Mouse (Mus musculus) lung, adult 2 months (tissue): ENCODE results near the gene Mpc1. TPM values are rescaled to one million over a fixed set of nuclear protein-coding genes. Genes with fewer than 3 reads are reported as not detected.

Experiments used
- DNase-seq: peaks from one replicate; pipeline ENCODE4 v3.0.0; 2022
- H3K4me1 ChIP-seq: fragments of 200-500 bp; 2 replicates; pipeline ENCODE4 v1.6.1; 2011; ENCODE audit warnings: low read length; ENCODE audit not compliant: control insufficient read depth, insufficient read depth
- H3K4me3 ChIP-seq: fragments of 200-500 bp; replicated peaks from 2 replicates; pipeline ENCODE3; 2011; ENCODE audit warnings: low read depth, mild to moderate bottlenecking, control low read depth, low read length; ENCODE audit errors: extremely low read depth
- CTCF ChIP-seq: fragments of 200-500 bp; IDR thresholded peaks from 2 replicates; pipeline ENCODE4 v1.5.1; 2011; ENCODE audit warnings: mild to moderate bottlenecking, low read length, control low read depth; ENCODE audit not compliant: insufficient read depth
- POLR2A ChIP-seq: fragments of 200-500 bp; IDR thresholded peaks from 2 replicates; pipeline ENCODE4 v1.6.1; 2011; ENCODE audit warnings: low read depth, mild to moderate bottlenecking, control low read depth, low read length, borderline replicate concordance; ENCODE audit errors: extremely low read depth
- WGBS: fragments of 180-500 bp; shearing (Covaris S2); methylation state at CpG from one replicate; pipeline ENCODE4 v1.1.7; 2018; 5-methylcytosine and 5-hydroxymethylcytosine counted together
- polyA plus RNA-seq: library from polyadenylated mRNA; depleted of rRNA; stranded (reverse); fragments of >200 nt; gene quantifications from 2 replicates; pipeline ENCODE4 v1.2.3, GENCODE M21; 2012

Mpc1 gene
- polyA plus RNA-seq, 1 experiment, result 103 TPM

DNA sequence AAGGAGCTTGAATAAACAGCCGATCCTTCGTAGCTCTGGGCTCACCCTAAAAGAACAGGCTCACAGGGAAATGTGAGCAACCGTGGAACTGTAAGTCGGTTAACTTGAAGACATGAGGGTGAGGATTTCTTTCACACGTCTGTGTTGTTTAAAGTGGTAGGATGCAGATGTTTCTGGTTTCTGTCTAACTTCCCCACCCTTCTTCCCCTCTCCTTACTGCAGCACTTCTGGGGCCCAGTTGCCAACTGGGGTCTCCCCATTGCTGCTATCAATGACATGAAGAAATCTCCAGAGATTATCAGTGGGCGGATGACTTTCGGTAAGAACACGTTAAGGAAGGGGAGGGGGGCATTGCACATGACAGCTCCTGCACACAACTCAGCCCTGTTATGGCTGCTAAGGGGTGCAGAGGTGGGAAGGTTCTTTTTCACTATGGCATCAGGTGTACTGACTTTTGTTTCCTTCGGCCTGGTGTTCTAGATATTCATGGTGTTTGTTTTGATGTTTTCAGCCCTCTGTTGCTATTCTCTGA, 13.7 kb downstream of the Mpc1 start:
- Histone ChIP-seq H3K4me3 (no peak overlapping the region), H3K4me1 (no peaks in the 10 kb centered on the region)
- no peak for DNase-seq
- TF ChIP-seq CTCF (no peak), POLR2A (no peak)
- WGBS, result 76% methylated on average over 9 of the region's 9 CpGs

GRCm38 (mm10) chr17:8297746-8298145, 15.0 kb downstream of the Mpc1 start:
- H3K4me1 ChIP-seq, result no peaks in the 10 kb centered on the region
- TF ChIP-seq CTCF (no peak), POLR2A (no peak)
- 78% methylated on average over 5 of the region's 5 CpGs for WGBS
- DNase-seq, result no peak
- H3K4me3 ChIP-seq, result no peak overlapping the region

DNA sequence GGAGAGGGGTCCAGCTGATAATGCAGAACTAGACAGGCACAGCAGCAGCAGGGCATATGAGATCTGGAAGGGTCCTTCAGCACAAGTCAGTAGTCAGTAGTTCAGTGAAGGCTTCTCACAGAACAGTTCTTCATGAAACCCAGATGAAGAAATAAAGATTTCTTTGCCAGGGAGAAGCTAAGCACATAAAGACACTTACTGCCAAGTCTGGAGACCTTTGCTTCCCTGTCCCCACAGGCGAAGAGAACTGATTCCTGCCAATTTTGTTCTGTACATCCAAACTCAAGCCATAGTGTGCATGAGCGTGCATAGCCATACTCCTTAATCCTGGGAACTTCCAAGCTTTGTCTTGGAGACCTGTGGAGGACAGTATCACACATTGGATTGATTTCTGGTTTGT, 15.6 kb downstream of the Mpc1 start:
- TF ChIP-seq CTCF (no peak), POLR2A (no peak)
- H3K4me1 ChIP-seq, result no peaks in the 10 kb centered on the region
- H3K4me3 ChIP-seq, result no peak overlapping the region
- DNase-seq, result no peak
- 96% methylated on average over 2 of the region's 2 CpGs for WGBS

DNA sequence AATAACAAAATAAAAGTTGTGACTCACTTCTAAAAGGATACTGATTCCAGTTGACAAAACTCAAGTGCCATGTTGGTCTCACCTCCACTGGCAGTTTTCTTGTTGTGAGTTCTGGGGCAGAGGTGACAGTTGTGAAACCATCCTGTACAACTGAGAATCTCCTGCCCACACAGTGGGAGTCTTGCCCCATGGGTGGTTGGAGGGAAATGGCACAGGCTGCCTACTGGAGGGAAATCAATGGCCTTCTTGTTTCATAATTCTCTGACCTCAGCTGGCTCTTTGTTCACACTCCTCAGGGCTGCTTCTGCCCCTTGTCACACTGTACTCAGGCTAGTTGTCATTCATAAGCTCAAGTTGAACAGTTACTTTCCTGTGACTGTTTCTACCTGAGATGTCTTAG, 16.8 kb downstream of the Mpc1 start:
- H3K4me3 ChIP-seq, result no peak overlapping the region

DNA sequence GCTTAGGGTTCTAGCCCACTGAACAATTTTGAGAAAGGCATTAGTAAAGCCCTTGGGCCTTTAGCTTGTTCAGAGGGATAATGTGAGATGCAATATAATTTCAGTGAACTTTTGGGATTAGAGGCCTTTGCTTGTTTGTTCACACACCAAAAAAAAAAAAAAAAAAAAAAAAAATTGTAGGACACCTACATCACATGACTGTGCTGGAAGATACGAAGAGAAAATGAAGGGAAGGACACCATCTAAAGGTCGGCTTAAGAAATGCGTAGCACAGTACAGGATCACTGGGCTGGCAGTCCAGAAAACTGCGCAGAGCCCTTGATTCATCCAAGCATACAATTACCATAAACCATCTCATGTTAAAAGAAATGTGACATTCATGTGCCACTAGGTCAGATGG, 18.8 kb downstream of the Mpc1 start:
- no peak for DNase-seq
- Histone ChIP-seq H3K4me3 (no peak overlapping the region), H3K4me1 (peaks cover 2% of the 10 kb centered on the region; the same call in 1 of the 2 replicates)
- no peak for TF ChIP-seq CTCF
- no peak for TF ChIP-seq POLR2A
- WGBS, result 87% methylated on average over 4 of the region's 4 CpGs

More for the DNA sequence above, 16.8 kb downstream of the Mpc1 start:
- no peaks in the 10 kb centered on the region for H3K4me1 ChIP-seq
- DNase-seq, result no peak
- TF ChIP-seq CTCF (no peak), POLR2A (no peak)

GRCm38 (mm10) chr17:8302772-8303438, 20.2 kb downstream of the Mpc1 start:
- Histone ChIP-seq H3K4me1 (peaks cover 2% of the 10 kb centered on the region; the same call in 1 of the 2 replicates), H3K4me3 (no peak overlapping the region)
- WGBS, result 67% methylated on average over 7 of the region's 7 CpGs
- TF ChIP-seq POLR2A (no peak), CTCF (no peak)
- no peak for DNase-seq

DNA sequence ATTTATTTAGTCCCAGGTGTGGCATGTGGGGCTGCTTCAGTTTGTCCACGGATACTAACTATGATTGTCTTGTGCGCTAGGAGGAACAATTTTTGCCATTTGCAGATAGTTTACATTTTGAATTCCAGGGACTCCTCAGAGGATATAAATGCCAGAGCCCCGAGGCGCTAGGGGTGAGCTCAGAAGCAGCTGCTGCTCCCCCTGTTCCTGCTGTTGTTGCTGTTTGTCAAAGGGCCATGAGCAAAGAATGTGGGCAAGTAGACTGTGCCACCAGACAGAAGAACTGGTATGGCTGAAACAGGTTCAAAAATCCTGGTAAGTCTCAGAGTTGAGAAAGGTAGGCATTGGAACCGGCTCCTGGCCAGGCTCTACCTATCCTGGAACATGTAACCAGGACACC, 21.0 kb downstream of the Mpc1 start:
- H3K4me3 ChIP-seq, result no peak overlapping the region
- WGBS, result 54% methylated on average over 5 of the region's 5 CpGs
- no peak for DNase-seq
- TF ChIP-seq POLR2A (no peak), CTCF (no peak)
- H3K4me1 ChIP-seq, result peaks cover 2% of the 10 kb centered on the region; the same call in 1 of the 2 replicates

DNA sequence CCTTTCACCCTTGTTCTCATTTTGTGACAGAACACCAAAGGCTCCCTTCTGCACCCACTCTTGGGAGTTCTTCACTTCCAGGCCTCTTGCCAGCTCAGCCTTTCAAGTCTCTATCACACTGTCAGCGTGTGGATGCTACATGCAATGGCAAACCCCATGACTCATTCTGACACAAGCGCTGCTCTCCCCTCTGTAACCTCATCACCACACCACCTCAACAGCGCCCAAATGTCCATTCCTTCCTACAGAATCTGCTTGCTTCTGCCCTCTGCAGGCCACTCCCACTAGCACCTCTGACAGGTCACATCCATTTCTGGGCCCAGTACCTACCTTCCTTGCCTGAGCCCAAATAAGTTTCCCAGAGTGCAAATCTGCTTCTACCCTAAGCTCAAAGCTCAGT, 23.1 kb downstream of the Mpc1 start:
- 32% methylated on average over 3 of the region's 3 CpGs for WGBS
- peaks cover 2% of the 10 kb centered on the region; the same call in 1 of the 2 replicates for H3K4me1 ChIP-seq
- H3K4me3 ChIP-seq, result no peak overlapping the region
- TF ChIP-seq POLR2A (no peak), CTCF (peak; percentile 41; the same call in 1 of the 2 replicates)
- DNase-seq, result no peak

- DNase-seq, result peak; percentile 96
- TF ChIP-seq POLR2A (peak; percentile 82; the same call in 1 of the 2 replicates), CTCF (no peak)
- Histone ChIP-seq H3K4me3 (peak within 1 kb of the TSS; percentile 64), H3K4me1 (peaks cover 10% of the 10 kb centered on the region; the same call in 1 of the 2 replicates)
- under 1% methylated on average over 54 of the region's 54 CpGs for WGBS
These were observed 28.3 kb downstream of the Mpc1 start, which contains the start of gene Sft2d1 for GRCm38 (mm10) chr17:8310838-8311614. Sft2d1 (plus strand) TSS chr17:8311102.

DNA sequence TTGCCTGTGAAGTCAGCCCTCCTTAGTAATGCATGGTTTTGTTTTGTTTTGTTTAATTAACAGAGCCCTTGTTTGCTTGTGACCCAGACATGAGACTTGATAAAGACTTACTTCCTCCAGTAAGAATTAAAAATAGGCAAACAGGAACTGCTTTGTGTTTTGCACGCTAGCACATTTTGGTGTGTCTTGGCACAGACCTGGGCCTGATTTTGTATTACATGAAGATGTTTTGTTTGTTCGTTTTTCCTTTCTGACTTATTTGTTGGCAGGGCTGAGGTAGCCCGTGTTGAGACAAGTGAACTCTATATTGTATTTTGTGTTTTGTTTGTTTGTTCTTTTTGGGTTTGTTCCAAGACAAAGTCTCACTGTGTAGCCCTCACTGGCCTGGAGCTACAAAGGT, 29.0 kb downstream of the Mpc1 start:
- TF ChIP-seq POLR2A (no peak), CTCF (no peak)
- H3K4me3 ChIP-seq, result peak overlapping the region; percentile 61
- peaks cover 10% of the 10 kb centered on the region; the same call in 1 of the 2 replicates for H3K4me1 ChIP-seq
- DNase-seq, result no peak
- WGBS, result 10% methylated on average over 3 of the region's 3 CpGs
